Mouse (Mus musculus) CD4-positive, CD25-positive, alpha-beta regulatory T cell, adult 2 months (primary cell): ENCODE measurements around the gene Ing1.
A peak's percentile ranks its signal among the peaks of the same experiment; 100 is the strongest.

ENCODE experiments used
- DNase-seq: peaks from one replicate; pipeline ENCODE4 v3.0.0-alpha.2; 2012; ENCODE audit warnings: low read depth, low spot score

Gene Ing1

DNA sequence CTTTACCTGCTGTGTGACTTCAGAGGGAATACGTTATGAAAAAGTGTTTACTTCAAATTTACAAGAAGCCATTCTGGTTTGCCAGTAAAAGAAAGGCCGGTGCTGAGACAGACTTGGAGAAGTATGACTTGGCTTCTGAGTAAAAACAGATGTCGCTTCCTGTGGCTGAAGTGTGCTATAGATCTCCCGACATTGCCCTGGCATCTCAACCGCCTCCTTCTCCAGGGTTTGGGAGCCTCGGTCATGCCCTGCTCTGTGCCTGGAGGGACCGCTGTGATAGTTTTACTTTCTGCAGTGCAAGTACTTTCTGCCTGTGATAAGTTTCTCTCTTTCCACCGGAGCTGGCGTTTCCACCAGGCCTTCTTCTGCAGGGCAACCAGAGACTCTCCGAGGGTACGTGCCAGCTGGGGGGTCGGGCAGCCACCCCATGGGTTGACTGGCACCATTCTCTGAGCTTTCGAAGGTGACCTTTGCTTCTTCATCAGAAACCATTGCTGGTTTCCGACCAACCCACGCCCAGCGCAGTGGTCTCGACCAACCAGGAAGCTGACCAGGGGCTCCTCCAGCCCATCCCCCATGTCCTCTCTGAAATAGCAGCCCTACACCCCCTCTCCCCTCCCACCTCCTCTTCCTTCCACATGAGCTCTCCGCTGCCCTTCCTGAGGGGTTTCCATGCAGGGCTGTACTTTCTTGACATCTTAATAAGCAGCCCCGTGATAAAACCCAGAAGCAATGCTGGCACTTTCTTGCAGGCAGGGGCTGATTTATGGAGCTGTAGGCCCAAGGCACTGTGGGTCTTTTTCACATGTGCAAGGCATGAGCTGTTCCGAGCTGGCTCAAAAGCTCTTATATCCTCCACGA is 30.4 kb downstream of the Ing1 start:
- no peak for DNase-seq

DNA sequence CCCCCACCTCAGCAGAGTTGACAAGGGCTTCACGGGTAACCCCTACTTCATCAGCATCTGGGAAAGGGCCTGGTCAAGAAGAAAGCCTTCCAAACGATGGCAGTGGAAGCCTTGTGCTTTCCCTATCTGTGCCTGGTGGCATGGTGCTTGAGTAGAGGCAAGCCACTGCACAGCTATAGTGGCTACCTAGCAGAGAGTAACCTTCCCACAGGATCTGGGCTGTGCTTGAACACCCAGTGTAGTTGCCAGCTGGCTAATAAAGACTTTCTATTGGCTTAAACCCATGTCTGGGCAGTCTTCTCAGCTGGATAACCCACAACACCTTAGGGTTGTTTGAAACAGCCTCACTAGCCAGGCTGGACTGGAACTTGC is 31.0 kb downstream of the Ing1 start:
- no peak for DNase-seq

DNA sequence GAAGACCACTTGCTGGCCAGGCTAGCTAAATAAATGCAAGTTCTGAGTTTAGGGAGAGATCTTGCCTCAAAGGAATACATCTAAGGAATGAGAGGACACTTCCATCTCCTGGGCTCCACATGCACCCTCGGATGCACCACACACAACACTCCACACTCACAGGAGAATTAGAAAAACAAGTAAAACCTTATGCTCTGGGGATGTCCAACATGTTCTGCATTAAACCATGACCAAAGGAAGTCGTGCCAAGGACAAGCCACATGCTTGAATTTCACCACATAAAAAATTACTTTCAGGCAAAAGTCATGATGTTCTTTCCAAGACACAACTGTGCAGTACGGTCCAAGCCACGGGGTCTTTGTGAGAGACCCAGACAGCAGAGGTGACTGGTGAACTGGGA is 36.5 kb downstream of the Ing1 start:
- no peak for DNase-seq

DNA sequence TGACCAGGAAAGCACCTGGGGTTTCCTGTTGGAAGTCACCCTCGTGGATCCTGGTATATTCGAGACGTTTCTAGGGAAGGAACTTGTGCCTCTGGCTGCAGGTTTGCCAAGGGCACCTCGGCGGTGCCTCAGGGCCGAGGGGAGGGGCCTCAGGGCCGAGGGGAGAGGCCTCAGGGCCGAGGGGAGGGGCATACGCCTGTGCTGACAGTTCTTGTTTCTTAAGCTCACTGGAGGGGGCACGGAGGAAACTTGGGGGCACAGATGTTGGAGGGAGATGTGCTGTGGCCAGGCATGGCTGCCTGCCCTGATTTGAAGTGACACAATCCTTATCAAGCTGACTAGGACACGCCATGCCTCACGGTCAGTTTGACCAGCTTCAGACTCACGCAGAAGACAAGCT is 36.9 kb downstream of the Ing1 start:
- peak; percentile 14 for DNase-seq

DNA sequence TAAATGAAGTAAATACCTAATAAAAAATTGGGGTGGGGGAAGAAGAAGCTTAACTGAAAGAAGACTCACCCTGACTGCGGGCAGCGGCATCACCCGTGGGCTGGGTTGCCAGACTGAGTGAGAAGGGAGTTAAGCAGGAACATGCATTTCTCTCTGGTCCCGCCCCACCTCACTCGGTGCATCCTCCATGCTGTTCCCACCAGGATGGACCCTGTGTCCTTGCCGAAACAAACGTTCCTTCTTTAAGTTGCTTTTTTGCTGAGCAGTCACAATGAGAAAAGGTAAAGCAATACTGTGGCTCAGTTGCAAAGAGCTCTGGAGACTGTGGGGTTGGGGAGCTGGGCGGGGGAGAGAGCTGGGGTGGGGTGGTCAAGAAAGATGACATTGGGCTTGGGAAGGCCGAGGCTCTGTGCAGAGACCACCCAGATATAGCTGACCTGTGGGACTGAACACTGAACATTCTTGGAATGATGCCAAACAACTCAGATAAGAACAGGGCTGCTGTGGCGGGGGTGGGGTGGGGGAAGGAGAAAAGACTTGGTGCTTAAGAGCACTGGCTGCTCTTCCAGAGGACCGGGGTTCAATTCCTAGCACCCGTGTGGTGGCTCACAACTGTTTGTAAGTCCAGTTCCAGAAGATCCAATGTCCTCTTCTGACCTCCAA is 38.0 kb downstream of the Ing1 start:
- DNase-seq: no peak

DNA sequence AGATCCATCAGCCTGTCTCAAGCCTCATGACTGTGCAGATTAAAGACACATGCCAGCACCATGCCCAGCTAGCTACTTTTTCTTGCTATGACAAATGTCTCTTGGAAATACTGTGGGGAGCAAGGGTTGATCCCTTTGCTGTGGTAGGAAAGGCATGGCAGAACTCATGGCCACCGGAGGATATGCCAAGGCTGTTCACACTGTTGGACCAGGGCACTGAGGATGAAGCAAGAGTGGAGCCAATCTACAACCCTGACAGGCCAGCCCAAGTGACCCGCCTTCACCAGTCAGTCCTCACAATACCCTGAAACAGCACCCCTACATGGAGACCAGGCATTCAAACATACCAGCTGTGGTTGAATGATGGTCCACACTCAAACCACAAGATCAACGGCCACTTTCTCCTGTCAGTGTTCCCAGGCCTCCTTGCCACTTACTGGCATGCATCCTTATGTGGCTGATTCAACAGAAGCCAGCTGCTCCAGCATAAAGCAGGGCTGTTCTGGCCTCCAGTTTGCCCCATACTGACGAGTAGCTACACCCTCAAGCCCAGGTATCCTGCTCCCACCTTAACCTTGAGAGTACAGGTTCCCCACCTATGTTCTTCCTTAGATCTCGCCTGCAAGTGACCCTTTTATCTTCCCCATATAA is 45.1 kb downstream of the Ing1 start:
- DNase-seq: no peak

DNA sequence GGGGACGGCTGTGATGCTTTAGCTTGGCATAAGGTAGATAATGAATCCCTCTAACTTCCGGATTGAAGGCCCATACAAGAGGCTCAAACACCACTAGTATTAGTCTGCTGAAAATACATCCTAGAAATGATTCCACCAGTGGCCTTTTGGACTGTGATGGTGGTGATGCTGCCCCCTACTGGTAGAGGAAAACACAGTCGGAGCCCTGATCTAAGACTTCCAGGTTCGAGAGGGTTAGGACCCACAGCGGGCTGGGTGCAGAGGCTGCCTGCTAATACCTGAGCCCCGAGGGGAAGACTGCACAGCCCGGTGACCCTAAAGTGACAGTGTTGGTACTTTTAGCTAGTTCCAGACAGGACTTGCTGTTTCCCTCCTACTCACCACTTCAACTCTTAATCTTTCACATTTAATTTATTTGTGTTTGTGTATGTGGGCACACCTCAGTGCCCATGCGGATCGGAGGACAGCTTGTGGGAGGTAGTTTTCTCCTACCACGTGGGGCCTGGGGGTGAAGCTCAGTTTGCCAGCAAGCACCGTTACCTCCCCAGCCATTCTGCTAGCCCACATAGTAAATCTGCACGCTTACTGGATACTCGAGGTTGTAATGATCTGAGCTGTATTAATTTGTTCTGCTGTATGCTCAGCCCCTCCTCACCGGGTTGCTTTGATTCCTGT is 46.8 kb downstream of the Ing1 start:
- DNase-seq: peak; percentile 85

DNA sequence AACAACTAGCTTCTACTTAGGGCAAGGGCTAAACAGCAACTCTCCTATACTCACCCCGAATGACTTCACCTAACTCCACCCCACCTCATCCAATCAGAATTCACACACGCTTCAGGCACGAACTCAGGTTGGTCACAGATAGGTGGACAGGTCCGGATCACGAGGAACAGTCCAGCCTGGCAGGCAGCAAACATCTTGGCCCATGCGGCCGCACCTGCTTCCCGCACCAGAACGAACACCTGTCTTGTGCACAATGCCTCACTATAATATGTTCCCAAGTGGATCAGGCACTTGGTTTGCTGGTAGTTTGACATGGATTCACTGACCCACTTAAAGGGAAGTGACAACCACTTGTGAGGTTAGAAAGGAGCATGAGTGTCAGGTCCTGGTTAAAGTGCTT is 53.5 kb downstream of the Ing1 start:
- DNase-seq: no peak
